Mouse (Mus musculus) forebrain, embryonic 13.5 days (tissue): ENCODE measurements around the gene Tyk2. TPM values are rescaled to one million over a fixed set of nuclear protein-coding genes. Genes with fewer than 3 reads are reported as not detected.
A peak's percentile ranks its signal among the peaks of the same experiment; 100 is the strongest.

Experiments
- ATAC-seq: fragments of 200-750 bp; cut with Nextera tagmentation; 2 replicates; pipeline ENCODE4 v1.8.0; 2017
- H3K27ac ChIP-seq: fragments of 300-500 bp; sonication (generic); 2 replicates; pipeline ENCODE4 v1.5.1; 2015; ENCODE audit warnings: inconsistent platforms, mild to moderate bottlenecking, moderate library complexity
- H3K27me3 ChIP-seq: fragments of 300-500 bp; sonication (generic); 2 replicates; pipeline ENCODE4 v1.6.1; 2015; ENCODE audit warnings: mild to moderate bottlenecking, inconsistent platforms
- H3K36me3 ChIP-seq: fragments of 300-500 bp; sonication (generic); 2 replicates; pipeline ENCODE4 v1.6.1; 2015; ENCODE audit warnings: mild to moderate bottlenecking, inconsistent platforms; ENCODE audit not compliant: poor library complexity, severe bottlenecking
- H3K4me1 ChIP-seq: fragments of 300-500 bp; sonication (generic); 2 replicates; pipeline ENCODE4 v1.6.1; 2015; ENCODE audit warnings: inconsistent platforms
- H3K4me2 ChIP-seq: fragments of 300-500 bp; sonication (generic); 2 replicates; pipeline ENCODE4 v1.6.1; 2015; ENCODE audit warnings: inconsistent platforms, mild to moderate bottlenecking, moderate library complexity
- H3K4me3 ChIP-seq: fragments of 300-500 bp; sonication (generic); 2 replicates; pipeline ENCODE4 v1.5.1; 2015; ENCODE audit warnings: mild to moderate bottlenecking, inconsistent platforms
- H3K9ac ChIP-seq: fragments of 300-500 bp; sonication (generic); 2 replicates; pipeline ENCODE4 v1.6.1; 2015; ENCODE audit warnings: mild to moderate bottlenecking, inconsistent platforms
- H3K9me3 ChIP-seq: fragments of 300-500 bp; sonication (generic); replicated peaks from 2 replicates; pipeline ENCODE4 v1.6.1; 2016; ENCODE audit warnings: inconsistent platforms
- WGBS: fragments of 180-500 bp; shearing (Covaris S2); methylation state at CpG from one replicate; pipeline ENCODE4 v1.1.7; 2015; 5-methylcytosine and 5-hydroxymethylcytosine counted together
- polyA plus RNA-seq: library from polyadenylated mRNA; unstranded; fragments of >200 nt; fragmentation: Nextera tagmentation; extraction: Ambion mirVana; gene quantifications from 2 replicates; pipeline ENCODE4 v1.2.1, GENCODE M21; 2015

Gene Tyk2
- polyA plus RNA-seq, 1 experiment from 2014 or later, result 9.1 TPM

- peaks cover 70% of the 10 kb centered on the region for H3K36me3 ChIP-seq
- no peak overlapping the region for H3K4me3 ChIP-seq
- H3K4me1 ChIP-seq, result peaks cover 33% of the 10 kb centered on the region
- ATAC-seq, result no peak
- H3K9ac ChIP-seq, result no peak overlapping the region
- H3K27me3 ChIP-seq, result no peaks in the 10 kb centered on the region
- H3K9me3 ChIP-seq, result no peaks in the 10 kb centered on the region
- WGBS, result 91% methylated on average over 4 of the region's 4 CpGs
- H3K4me2 ChIP-seq, result no peak overlapping the region
- no peak overlapping the region for H3K27ac ChIP-seq
Measured at GRCm38 (mm10) chr9:21145431-21145830, 14.4 kb upstream of the Tyk2 start.

DNA sequence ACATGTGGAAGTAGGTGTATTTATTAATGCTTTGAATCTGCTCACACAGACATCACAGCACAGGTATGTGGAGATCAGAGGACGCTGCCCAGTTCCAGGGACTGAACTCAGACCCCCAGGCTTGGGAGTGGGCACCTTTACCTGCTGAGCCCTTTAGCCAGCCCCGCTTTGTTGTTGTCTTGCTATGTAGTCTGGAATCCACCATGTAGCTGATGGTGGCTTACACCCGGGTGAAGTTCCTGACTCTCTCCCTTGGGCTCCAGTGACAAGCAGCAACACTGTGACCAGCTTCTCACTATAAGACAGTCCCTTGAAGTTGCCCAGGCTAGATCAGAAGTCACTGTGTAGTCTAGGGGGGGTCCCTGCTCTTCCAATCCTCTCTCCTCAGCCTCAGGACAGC, 13.3 kb upstream of the Tyk2 start:
- H3K36me3 ChIP-seq, result peaks cover 80% of the 10 kb centered on the region
- 93% methylated on average over 3 of the region's 3 CpGs for WGBS
- ATAC-seq, result no peak

DNA sequence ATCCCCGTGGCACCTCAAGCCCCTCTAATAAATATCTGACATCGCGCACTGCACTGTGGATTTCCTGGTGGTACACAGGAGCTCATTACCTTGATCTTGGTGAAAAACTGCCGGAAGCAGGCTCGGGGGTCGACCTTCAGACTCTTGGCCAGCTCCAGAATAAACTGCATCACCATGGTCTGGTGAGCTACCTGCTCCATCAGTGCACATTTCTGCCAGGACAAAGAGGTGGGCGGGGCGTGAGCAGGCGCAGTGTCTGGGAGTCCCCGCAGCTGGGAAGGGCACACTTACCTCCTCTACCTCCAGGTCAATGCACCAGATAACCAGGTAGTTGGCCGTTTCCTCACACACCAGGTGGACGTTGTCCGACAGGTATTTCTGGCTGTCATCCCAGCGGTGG, 10.9 kb upstream of the Tyk2 start:
- 95% methylated on average over 14 of the region's 14 CpGs for WGBS
- Histone ChIP-seq H3K27me3 (no peaks in the 10 kb centered on the region), H3K36me3 (peaks cover 94% of the 10 kb centered on the region), H3K4me3 (no peak overlapping the region), H3K9me3 (no peaks in the 10 kb centered on the region), H3K4me1 (peaks cover 8% of the 10 kb centered on the region), H3K4me2 (no peak overlapping the region), H3K27ac (no peak overlapping the region), H3K9ac (no peak overlapping the region)
- ATAC-seq, result no peak

More for the DNA sequence above, 13.3 kb upstream of the Tyk2 start:
- no peak overlapping the region for H3K4me2 ChIP-seq
- peaks cover 33% of the 10 kb centered on the region for H3K4me1 ChIP-seq
- H3K9me3 ChIP-seq, result no peaks in the 10 kb centered on the region
- H3K9ac ChIP-seq, result no peak overlapping the region
- no peak overlapping the region for H3K27ac ChIP-seq
- H3K27me3 ChIP-seq, result no peaks in the 10 kb centered on the region
- no peak overlapping the region for H3K4me3 ChIP-seq

GRCm38 (mm10) chr9:21138386-21138785, 7.3 kb upstream of the Tyk2 start:
- no peak for ATAC-seq
- H3K4me1 ChIP-seq, result no peaks in the 10 kb centered on the region
- H3K4me2 ChIP-seq, result no peak overlapping the region
- H3K27ac ChIP-seq, result no peak overlapping the region
- H3K4me3 ChIP-seq, result no peak overlapping the region
- H3K36me3 ChIP-seq, result peaks cover 69% of the 10 kb centered on the region
- no peaks in the 10 kb centered on the region for H3K9me3 ChIP-seq
- WGBS, result 89% methylated on average over 4 of the region's 4 CpGs
- H3K27me3 ChIP-seq, result no peaks in the 10 kb centered on the region
- H3K9ac ChIP-seq, result no peak overlapping the region

GRCm38 (mm10) chr9:21137229-21137628, 6.2 kb upstream of the Tyk2 start:
- H3K36me3 ChIP-seq, result peaks cover 57% of the 10 kb centered on the region
- H3K9me3 ChIP-seq, result no peaks in the 10 kb centered on the region
- H3K4me1 ChIP-seq, result no peaks in the 10 kb centered on the region
- no peak overlapping the region for H3K27ac ChIP-seq
- H3K27me3 ChIP-seq, result no peaks in the 10 kb centered on the region
- no peak overlapping the region for H3K9ac ChIP-seq
- no peak overlapping the region for H3K4me2 ChIP-seq
- peak; percentile 48; the same call in 1 of the 2 replicates for ATAC-seq
- 53% methylated on average over 3 of the region's 3 CpGs for WGBS
- H3K4me3 ChIP-seq, result no peak overlapping the region

- ATAC-seq, result no peak
- Histone ChIP-seq H3K27me3 (no peaks in the 10 kb centered on the region), H3K36me3 (peaks cover 49% of the 10 kb centered on the region), H3K9ac (no peak overlapping the region), H3K4me3 (no peak overlapping the region), H3K9me3 (no peaks in the 10 kb centered on the region), H3K4me2 (no peak overlapping the region), H3K27ac (no peak overlapping the region), H3K4me1 (no peaks in the 10 kb centered on the region)
- WGBS, result 96% methylated on average over 6 of the region's 6 CpGs
Measured at GRCm38 (mm10) chr9:21136401-21136800, 5.4 kb upstream of the Tyk2 start.

DNA sequence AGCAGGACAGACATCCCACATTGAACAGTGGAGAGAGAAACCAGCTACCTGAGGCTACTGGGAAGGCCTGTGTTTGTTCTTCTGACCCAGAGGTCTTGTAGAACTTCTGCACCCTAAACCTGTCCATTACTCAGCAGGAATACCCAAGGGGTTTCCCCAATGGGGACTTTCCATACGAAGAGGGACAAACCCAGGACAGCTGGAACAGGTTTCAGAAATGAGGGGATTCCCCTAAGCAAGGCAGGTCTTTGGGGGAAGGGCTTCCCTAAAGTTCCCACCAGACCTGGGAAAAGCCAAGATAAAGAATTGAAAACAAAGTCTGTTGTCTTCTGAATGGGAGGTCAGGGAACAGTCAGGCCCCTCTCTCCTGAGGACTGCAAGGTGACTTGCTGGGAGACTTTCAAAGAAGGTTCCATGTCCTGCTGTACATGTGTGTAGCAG, 4.9 kb upstream of the Tyk2 start:
- Histone ChIP-seq H3K4me1 (no peaks in the 10 kb centered on the region), H3K4me2 (no peak overlapping the region), H3K36me3 (peaks cover 44% of the 10 kb centered on the region), H3K27me3 (no peaks in the 10 kb centered on the region), H3K9ac (no peak overlapping the region), H3K9me3 (no peaks in the 10 kb centered on the region), H3K4me3 (no peak overlapping the region), H3K27ac (no peak overlapping the region)
- WGBS, result 77% methylated on average over 1 of the region's 1 CpGs
- no peak for ATAC-seq

DNA sequence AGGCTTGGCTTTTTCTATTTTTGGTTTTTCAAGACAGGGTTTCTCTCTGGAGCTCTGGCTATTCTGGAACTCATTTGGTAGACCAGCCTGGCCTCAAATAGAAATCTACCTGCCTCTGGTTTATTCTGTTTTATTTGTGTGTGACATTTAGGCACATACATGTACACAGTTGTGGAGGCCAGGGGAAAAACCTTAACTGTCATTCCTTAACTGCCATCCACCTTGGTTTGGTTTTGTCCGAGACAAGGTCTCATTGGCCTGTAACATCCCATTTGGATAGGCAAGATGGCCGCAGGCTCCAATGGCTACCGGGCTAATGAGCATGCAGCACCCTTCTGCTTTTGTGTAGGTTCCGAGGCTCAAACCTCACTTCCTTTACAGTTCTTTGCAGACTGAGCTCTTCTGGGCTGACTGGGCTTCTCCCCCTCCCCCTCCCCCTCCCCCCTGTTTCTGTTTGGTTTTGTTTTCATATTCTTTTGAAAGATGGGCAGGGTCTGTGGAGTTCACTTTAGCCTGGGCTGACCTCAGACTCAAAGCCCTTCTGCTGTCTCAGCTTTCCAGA, 4.4 kb upstream of the Tyk2 start:
- H3K9ac ChIP-seq, result no peak overlapping the region
- WGBS, result 79% methylated on average over 4 of the region's 4 CpGs

DNA sequence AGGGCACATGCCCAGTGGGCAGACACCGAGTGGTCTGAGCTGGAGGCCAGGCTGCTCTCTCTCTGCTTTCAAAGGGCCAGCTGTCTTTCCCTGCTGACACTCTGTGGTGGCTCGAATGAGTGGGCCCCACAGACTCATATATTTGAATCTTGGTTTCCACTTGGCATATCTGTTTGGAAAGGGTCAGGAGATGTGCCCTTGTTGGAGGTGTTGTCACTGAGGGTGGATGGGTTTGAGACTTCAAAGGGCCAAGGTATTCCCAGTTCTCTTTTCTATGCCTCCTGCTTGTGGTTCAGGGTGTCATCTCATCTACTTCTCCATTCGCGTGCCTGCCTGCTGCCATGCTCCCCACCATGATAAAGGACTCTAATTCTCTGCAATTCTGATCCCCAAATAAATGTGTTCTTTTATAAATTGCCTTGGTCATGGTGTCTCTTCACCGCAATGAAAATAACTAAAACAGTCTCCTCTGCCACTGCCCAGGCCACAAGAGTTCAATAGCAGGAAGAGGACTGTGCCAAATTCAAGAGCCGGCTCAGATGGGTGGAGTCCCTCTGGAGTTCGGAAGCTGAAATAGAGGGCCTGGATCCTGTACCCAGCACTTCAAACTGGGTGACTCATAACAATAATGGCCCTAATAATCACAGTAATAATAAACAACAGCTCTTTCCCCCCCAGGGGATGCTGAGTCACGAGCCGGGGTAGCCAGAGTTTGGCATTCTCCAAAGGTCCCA, 3.7 kb upstream of the Tyk2 start:
- ATAC-seq, result no peak
- Histone ChIP-seq H3K4me3 (no peak overlapping the region), H3K9ac (no peak overlapping the region), H3K4me2 (no peak overlapping the region), H3K27ac (no peak overlapping the region), H3K9me3 (no peaks in the 10 kb centered on the region), H3K27me3 (no peaks in the 10 kb centered on the region), H3K36me3 (peaks cover 32% of the 10 kb centered on the region), H3K4me1 (peaks cover 7% of the 10 kb centered on the region)
- WGBS, result 83% methylated on average over 9 of the region's 9 CpGs

More for the DNA sequence above, 4.4 kb upstream of the Tyk2 start:
- no peaks in the 10 kb centered on the region for H3K9me3 ChIP-seq
- peaks cover 3% of the 10 kb centered on the region for H3K4me1 ChIP-seq
- no peak overlapping the region for H3K4me2 ChIP-seq
- no peaks in the 10 kb centered on the region for H3K27me3 ChIP-seq
- H3K4me3 ChIP-seq, result no peak overlapping the region
- no peak overlapping the region for H3K27ac ChIP-seq
- peaks cover 39% of the 10 kb centered on the region for H3K36me3 ChIP-seq
- no peak for ATAC-seq

DNA sequence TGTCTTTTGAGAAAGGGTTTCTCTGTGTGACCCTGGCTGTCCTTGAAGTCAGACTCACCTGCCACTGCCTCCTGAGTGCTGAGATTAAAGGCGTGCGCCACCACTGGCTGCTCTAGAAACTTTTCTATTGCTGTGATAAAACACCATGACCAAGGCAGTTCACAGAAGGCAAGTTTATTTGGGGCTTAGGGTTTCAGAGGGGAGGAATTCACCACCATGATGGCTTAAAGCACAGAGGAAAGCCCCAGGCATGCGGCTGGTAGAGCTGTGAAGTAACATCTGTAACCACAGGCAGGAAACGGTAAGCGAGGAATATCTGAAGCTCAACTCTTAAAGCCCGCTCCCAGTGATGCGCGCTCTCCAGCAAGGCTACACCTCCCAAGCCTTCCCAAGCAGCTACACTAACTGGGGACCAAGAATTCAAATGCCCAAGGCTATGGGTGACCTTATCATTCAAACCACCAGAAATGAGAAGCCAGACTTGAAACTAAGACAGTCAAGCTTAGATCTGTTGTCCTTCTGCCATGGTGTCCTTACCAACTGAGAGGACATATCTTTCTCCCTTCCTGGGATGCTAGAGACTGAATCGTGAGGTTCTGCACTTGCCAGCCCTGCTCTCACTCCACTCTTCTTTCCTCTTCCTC, 2.1 kb upstream of the Tyk2 start:
- H3K9me3 ChIP-seq, result no peaks in the 10 kb centered on the region
- WGBS, result 89% methylated on average over 9 of the region's 9 CpGs
- H3K9ac ChIP-seq, result no peak overlapping the region
- ATAC-seq, result no peak
- peaks cover 7% of the 10 kb centered on the region for H3K4me1 ChIP-seq
- no peak overlapping the region for H3K4me2 ChIP-seq
- no peaks in the 10 kb centered on the region for H3K27me3 ChIP-seq
- peaks cover 17% of the 10 kb centered on the region for H3K36me3 ChIP-seq
- no peak overlapping the region for H3K27ac ChIP-seq
- no peak overlapping the region for H3K4me3 ChIP-seq

DNA sequence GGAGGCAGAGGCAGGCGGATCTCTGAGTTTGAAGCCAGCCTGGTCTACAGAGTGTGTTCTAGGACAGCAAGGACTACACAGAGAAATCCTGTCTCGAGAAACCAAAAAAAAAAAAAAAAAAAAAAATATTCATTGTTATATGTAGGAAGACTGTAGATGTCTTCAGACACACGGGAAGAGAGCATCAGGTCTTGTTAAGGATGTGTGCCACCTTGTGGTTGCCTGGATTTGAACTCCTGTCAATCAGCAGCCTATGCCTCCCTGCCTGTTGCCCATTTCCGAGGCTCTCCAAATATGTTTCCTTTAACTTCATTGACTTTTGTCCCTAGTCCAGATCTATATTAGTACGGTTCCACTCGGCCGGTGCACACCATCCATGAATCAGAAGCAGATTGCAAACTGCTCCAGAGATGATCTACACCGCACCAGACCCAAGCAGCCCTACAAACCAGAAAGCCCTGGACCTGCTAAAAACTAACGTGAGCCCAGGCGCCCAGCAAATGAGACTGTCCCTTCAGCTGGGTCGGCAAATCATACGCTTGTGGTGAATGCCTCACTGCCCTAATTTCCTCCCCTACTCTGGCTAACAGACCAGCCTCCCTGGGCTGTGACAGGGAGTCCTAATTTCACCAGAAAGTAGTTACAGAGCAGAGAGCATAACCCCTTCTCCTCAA, 1.2 kb upstream of the Tyk2 start:
- Histone ChIP-seq H3K27me3 (no peaks in the 10 kb centered on the region), H3K36me3 (peaks cover 7% of the 10 kb centered on the region; the same call in 1 of the 2 replicates), H3K27ac (no peak overlapping the region), H3K4me3 (no peak overlapping the region), H3K4me1 (peaks cover 7% of the 10 kb centered on the region), H3K4me2 (no peak overlapping the region), H3K9me3 (no peaks in the 10 kb centered on the region), H3K9ac (no peak overlapping the region)
- ATAC-seq, result no peak
- WGBS, result 84% methylated on average over 12 of the region's 12 CpGs

GRCm38 (mm10) chr9:21126259-21126627, 4.8 kb downstream of the Tyk2 start:
- no peaks in the 10 kb centered on the region for H3K9me3 ChIP-seq
- peaks cover 52% of the 10 kb centered on the region for H3K36me3 ChIP-seq
- H3K4me1 ChIP-seq, result peaks cover 7% of the 10 kb centered on the region
- no peaks in the 10 kb centered on the region for H3K27me3 ChIP-seq
- 83% methylated on average over 2 of the region's 2 CpGs for WGBS
- no peak overlapping the region for H3K27ac ChIP-seq
- H3K4me3 ChIP-seq, result no peak overlapping the region
- no peak for ATAC-seq
- no peak overlapping the region for H3K4me2 ChIP-seq
- no peak overlapping the region for H3K9ac ChIP-seq
